Mouse (Mus musculus) MEL (cell line): ENCODE measurements at regions not wholly inside any gene's neighbourhood (a gene's known extent, or its start where the extent isn't known, plus 50 kb on each side); places are given as distances from the start of the nearest gene placed in this dataset.

ENCODE experiments used
- DNase-seq: peaks from one replicate; pipeline ENCODE4 v3.0.0; 2011; ENCODE audit warnings: low read depth, low spot score
- H3K27ac ChIP-seq: 2 replicates; pipeline ENCODE4 v1.5.1; 2012; ENCODE audit warnings: low read depth, mild to moderate bottlenecking, control low read depth, low read length, moderate library complexity; ENCODE audit not compliant: control insufficient read depth
- H3K27me3 ChIP-seq, 2 experiments: fragments of 150-350 bp in 1 of 2; sonication (generic) in 1 of 2; 2 replicates each; pipeline ENCODE4 v1.6.1; 2012; ENCODE audit warnings: low read length in 2 of 2, mild to moderate bottlenecking in 2 of 2, improper control_type of control experiment in 1 of 2, moderate library complexity in 1 of 2; ENCODE audit not compliant: insufficient read depth in 2 of 2, control insufficient read depth in 1 of 2
- H3K36me3 ChIP-seq, 2 experiments: 2 replicates each; pipeline ENCODE4 v1.6.1; 2012 to 2014; ENCODE audit warnings: low read length in 2 of 2, improper control_type of control experiment in 1 of 2, inconsistent platforms in 1 of 2, mild to moderate bottlenecking in 1 of 2; ENCODE audit not compliant: insufficient read depth in 2 of 2, control insufficient read depth in 1 of 2
- H3K4me1 ChIP-seq, 2 experiments: fragments of 150-350 bp in 1 of 2; sonication (generic) in 1 of 2; 2 replicates each; pipeline ENCODE4 v1.6.1; 2012; ENCODE audit warnings: low read length in 2 of 2, improper control_type of control experiment in 1 of 2, mild to moderate bottlenecking in 1 of 2; ENCODE audit not compliant: insufficient read depth in 2 of 2, control insufficient read depth in 1 of 2
- H3K4me3 ChIP-seq, 2 experiments: fragments of 150-350 bp in 1 of 2; sonication (generic) in 1 of 2; 2 replicates each; pipeline ENCODE4 v1.5.1; 2012; ENCODE audit warnings: low read depth in 2 of 2, low read length in 2 of 2, mild to moderate bottlenecking in 2 of 2, moderate library complexity in 2 of 2, control low read depth in 1 of 2, improper control_type of control experiment in 1 of 2; ENCODE audit not compliant: control insufficient read depth in 1 of 2, insufficient read depth in 1 of 2
- H3K79me2 ChIP-seq: 2 replicates; pipeline ENCODE4 v1.6.1; 2012; ENCODE audit warnings: mild to moderate bottlenecking, low read length, moderate library complexity; ENCODE audit not compliant: control insufficient read depth, poor library complexity, insufficient read depth
- H3K9ac ChIP-seq: 2 replicates; pipeline ENCODE4 v1.6.1; 2012; ENCODE audit warnings: low read depth, mild to moderate bottlenecking, control low read depth, low read length, moderate library complexity; ENCODE audit not compliant: control insufficient read depth, poor library complexity, severe bottlenecking
- H3K9me3 ChIP-seq: fragments of 150-350 bp; sonication (generic); replicated peaks from 2 replicates; pipeline ENCODE4 v1.6.1; 2012; ENCODE audit warnings: mild to moderate bottlenecking, low read length, improper control_type of control experiment, moderate library complexity; ENCODE audit not compliant: insufficient read depth
- GABPA ChIP-seq: IDR thresholded peaks from 2 replicates; pipeline ENCODE4 v1.6.1; 2012; ENCODE audit warnings: low read depth, mild to moderate bottlenecking, inconsistent platforms, low read length, improper control_type of control experiment, moderate library complexity
- HCFC1 ChIP-seq: IDR thresholded peaks from 2 replicates; pipeline ENCODE4 v1.6.1; 2012; ENCODE audit warnings: low read depth, mild to moderate bottlenecking, inconsistent platforms, low read length, improper control_type of control experiment, moderate library complexity
- JUND ChIP-seq: IDR thresholded peaks from 2 replicates; pipeline ENCODE4 v1.6.1; 2011; ENCODE audit warnings: low read depth, mild to moderate bottlenecking, improper control_type of control experiment, low read length
- KAT2A ChIP-seq: conservative IDR thresholded peaks from 2 replicates; pipeline ENCODE4 v1.6.1; 2012; ENCODE audit warnings: low read depth, low read length, improper control_type of control experiment, inconsistent platforms
- MAX ChIP-seq: IDR thresholded peaks from 2 replicates; pipeline ENCODE4 v1.6.1; 2011; ENCODE audit warnings: low read length, improper control_type of control experiment
- MAZ ChIP-seq: IDR thresholded peaks from 2 replicates; pipeline ENCODE4 v1.6.1; 2012; ENCODE audit warnings: low read depth, mild to moderate bottlenecking, inconsistent platforms, low read length, improper control_type of control experiment
- MXI1 ChIP-seq: IDR thresholded peaks from 2 replicates; pipeline ENCODE4 v1.6.1; 2011; ENCODE audit warnings: mild to moderate bottlenecking, low read depth, low read length, improper control_type of control experiment
- POLR2A ChIP-seq, 2 experiments: IDR thresholded peaks; 2 replicates each; pipeline ENCODE4 v1.6.1; 2011 to 2012; ENCODE audit warnings: low read length in 2 of 2, mild to moderate bottlenecking in 2 of 2, control low read depth in 1 of 2, improper control_type of control experiment in 1 of 2, low read depth in 1 of 2, moderate library complexity in 1 of 2; ENCODE audit not compliant: control insufficient read depth in 1 of 2, insufficient read depth in 1 of 2, poor library complexity in 1 of 2
- POLR2AphosphoS5 ChIP-seq: IDR thresholded peaks from 2 replicates; pipeline ENCODE4 v1.6.1; 2012; ENCODE audit warnings: low read depth, borderline replicate concordance, mild to moderate bottlenecking, inconsistent platforms, low read length, moderate library complexity, mixed read lengths
- SIN3A ChIP-seq: IDR thresholded peaks from 2 replicates; pipeline ENCODE4 v1.6.1; 2012; ENCODE audit warnings: low read length, improper control_type of control experiment, inconsistent platforms
- SMC3 ChIP-seq: IDR thresholded peaks from 2 replicates; pipeline ENCODE4 v1.6.1; 2011; ENCODE audit warnings: low read depth, low read length, improper control_type of control experiment
- USF1 ChIP-seq: IDR thresholded peaks from 2 replicates; pipeline ENCODE4 v1.6.1; 2014; ENCODE audit warnings: low read depth, mild to moderate bottlenecking, inconsistent platforms, low read length, improper control_type of control experiment, moderate library complexity
- ZC3H11A ChIP-seq: IDR thresholded peaks from 2 replicates; pipeline ENCODE4 v1.6.1; 2012; ENCODE audit warnings: low read depth, mild to moderate bottlenecking, inconsistent platforms, low read length, improper control_type of control experiment
- ZKSCAN1 ChIP-seq: IDR thresholded peaks from 2 replicates; pipeline ENCODE4 v1.6.1; 2012; ENCODE audit warnings: low read depth, mild to moderate bottlenecking, inconsistent platforms, low read length, improper control_type of control experiment, moderate library complexity

DNA sequence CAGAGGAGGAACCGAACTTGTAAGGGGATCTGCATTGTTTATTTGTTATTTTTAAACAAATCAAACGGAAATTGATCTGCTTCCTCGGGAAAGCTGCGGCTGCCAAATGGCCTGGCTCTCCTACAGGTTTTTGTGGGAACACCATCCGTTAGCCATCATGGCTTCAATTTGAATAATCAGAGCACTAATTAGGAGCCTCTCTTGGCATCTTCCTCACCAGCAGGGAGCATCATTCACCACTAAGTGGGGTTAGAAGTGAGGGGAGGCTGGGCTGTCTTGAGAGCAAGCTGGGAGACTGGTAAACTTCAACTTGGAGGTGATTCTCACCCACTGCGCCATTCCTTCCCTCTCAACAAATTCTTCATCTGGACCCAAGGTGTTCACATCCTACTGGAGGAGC, 60.2 kb upstream of the Xylt1 start:
- no peak overlapping the region for H3K27ac ChIP-seq
- H3K79me2 ChIP-seq: no peaks in the 10 kb centered on the region
- no peaks in the 10 kb centered on the region for H3K27me3 ChIP-seq
- no peaks in the 10 kb centered on the region for H3K4me1 ChIP-seq
- no peak for DNase-seq
- no peaks in the 10 kb centered on the region for H3K9me3 ChIP-seq
- no peak overlapping the region for H3K4me3 ChIP-seq
- H3K36me3 ChIP-seq: no peaks in the 10 kb centered on the region
- no peak for TF ChIP-seq GABPA
- TF ChIP-seq ZKSCAN1: no peak
- TF ChIP-seq USF1: no peak
- TF ChIP-seq POLR2A (IDR thresholded peaks at IDR 0.05; ENCODE audit: control insufficient read depth in 1 of 2, insufficient read depth in 1 of 2, low read depth in 1 of 2, low read length in 2 of 2, poor library complexity in 1 of 2): no peak
- no peak for TF ChIP-seq POLR2AphosphoS5
- no peak for TF ChIP-seq ZC3H11A
- no peak for TF ChIP-seq JUND
- TF ChIP-seq KAT2A: no peak
- no peak for TF ChIP-seq MAX
- no peak for TF ChIP-seq MXI1
- TF ChIP-seq SIN3A: no peak
- no peak for TF ChIP-seq SMC3
- TF ChIP-seq HCFC1: no peak
- no peak for TF ChIP-seq MAZ
- H3K9ac ChIP-seq: no peak overlapping the region
